Mouse (Mus musculus): ENCODE results near the gene Fam19a3.

GRCm38 (mm10) chr3:104792360-104793270 is 11.0 kb upstream of the Fam19a3 start:
- TF ChIP-seq POLR2A (IDR thresholded peaks at IDR 0.05; ENCODE audit: low read depth, low read length) (no peak), CTCF (IDR thresholded peaks at IDR 0.05; ENCODE audit: extremely low read depth, insufficient read length, insufficient replicate concordance, low read depth, low read length) (no peak)
